Mouse (Mus musculus) neural tube, embryonic 14.5 days (tissue): ENCODE results near the gene Sqor. TPM values are rescaled to one million over a fixed set of nuclear protein-coding genes. Genes with fewer than 3 reads are reported as not detected.

Experiments used
- ATAC-seq: fragments of 200-750 bp; cut with Nextera tagmentation; 2 replicates; pipeline ENCODE4 v1.8.0; 2017; ENCODE audit warnings: low read depth, mild to moderate bottlenecking, moderate TSS enrichment, moderate library complexity
- H3K27ac ChIP-seq: fragments of 300-500 bp; sonication (generic); 2 replicates; pipeline ENCODE4 v1.5.1; 2014; ENCODE audit warnings: low read depth, mild to moderate bottlenecking, control low read depth, low read length, moderate library complexity, mixed read lengths
- H3K27me3 ChIP-seq: fragments of 300-500 bp; sonication (generic); 2 replicates; pipeline ENCODE4 v1.6.1; 2014; ENCODE audit warnings: low read length; ENCODE audit not compliant: control insufficient read depth, insufficient read depth
- H3K36me3 ChIP-seq: fragments of 300-500 bp; sonication (generic); 2 replicates; pipeline ENCODE4 v1.6.1; 2014; ENCODE audit warnings: low read length, mixed read lengths; ENCODE audit not compliant: control insufficient read depth, insufficient read depth
- H3K4me1 ChIP-seq: fragments of 300-500 bp; sonication (generic); 2 replicates; pipeline ENCODE4 v1.6.1; 2014; ENCODE audit warnings: low read length; ENCODE audit not compliant: control insufficient read depth, insufficient read depth
- H3K4me2 ChIP-seq: fragments of 300-500 bp; sonication (generic); 2 replicates; pipeline ENCODE4 v1.6.1; 2014; ENCODE audit warnings: mild to moderate bottlenecking, low read depth, low read length, control low read depth
- H3K4me3 ChIP-seq: fragments of 300-500 bp; sonication (generic); 2 replicates; pipeline ENCODE4 v1.5.1; 2014; ENCODE audit warnings: low read depth, low read length, control low read depth, mixed read lengths
- H3K9ac ChIP-seq: fragments of 300-500 bp; sonication (generic); replicated peaks from 2 replicates; pipeline ENCODE4 v1.6.1; 2014; ENCODE audit warnings: low read depth, mild to moderate bottlenecking, control low read depth, low read length, mixed read lengths
- H3K9me3 ChIP-seq: fragments of 300-500 bp; sonication (generic); 2 replicates; pipeline ENCODE4 v1.6.1; 2016; ENCODE audit warnings: low read length; ENCODE audit not compliant: control insufficient read depth
- WGBS: fragments of 180-500 bp; shearing (Covaris S2); extraction: QIAGEN DNeasy Blood & Tissue Kit; methylation state at CpG from one replicate; pipeline ENCODE4 v1.1.7; 2014; 5-methylcytosine and 5-hydroxymethylcytosine counted together
- polyA plus RNA-seq: library from polyadenylated mRNA; unstranded; fragments of >200 nt; fragmentation: Nextera tagmentation; extraction: Ambion mirVana; gene quantifications from 2 replicates; pipeline ENCODE4 v1.2.1, GENCODE M21; 2014

Sqor gene
- polyA plus RNA-seq, 1 experiment from 2014 or later: 3.0 TPM

- ATAC-seq: no peak
Measured at GRCm38 (mm10) chr2:122776823-122777222, 11.8 kb downstream of the Sqor start.

GRCm38 (mm10) chr2:122779967-122780366 is 14.9 kb downstream of the Sqor start:
- ATAC-seq: no peak
- WGBS: 47% methylated on average over 5 of the region's 5 CpGs
- H3K4me2 ChIP-seq: no peak overlapping the region

More at GRCm38 (mm10) chr2:122776823-122777222, 11.8 kb downstream of the Sqor start:
- H3K27ac ChIP-seq: no peak overlapping the region
- no peaks in the 10 kb centered on the region for H3K36me3 ChIP-seq
- H3K27me3 ChIP-seq: no peaks in the 10 kb centered on the region
- no peak overlapping the region for H3K4me2 ChIP-seq
- H3K4me1 ChIP-seq: no peaks in the 10 kb centered on the region
- H3K9ac ChIP-seq: no peak overlapping the region
- WGBS: 78% methylated on average over 2 of the region's 2 CpGs
- no peak overlapping the region for H3K4me3 ChIP-seq
- no peaks in the 10 kb centered on the region; the same call in 1 of the 2 replicates for H3K9me3 ChIP-seq

GRCm38 (mm10) chr2:122780447-122780846 is 15.4 kb downstream of the Sqor start:
- Histone ChIP-seq H3K4me3 (no peak overlapping the region), H3K36me3 (no peaks in the 10 kb centered on the region), H3K27ac (no peak overlapping the region), H3K9ac (no peak overlapping the region), H3K27me3 (no peaks in the 10 kb centered on the region), H3K4me2 (no peak overlapping the region), H3K9me3 (no peaks in the 10 kb centered on the region), H3K4me1 (no peaks in the 10 kb centered on the region)
- ATAC-seq: no peak
- WGBS: 55% methylated on average over 3 of the region's 3 CpGs

More at GRCm38 (mm10) chr2:122779967-122780366, 14.9 kb downstream of the Sqor start:
- Histone ChIP-seq H3K27ac (no peak overlapping the region), H3K4me1 (no peaks in the 10 kb centered on the region), H3K36me3 (no peaks in the 10 kb centered on the region), H3K4me3 (no peak overlapping the region), H3K9me3 (no peaks in the 10 kb centered on the region), H3K27me3 (no peaks in the 10 kb centered on the region), H3K9ac (no peak overlapping the region)

GRCm38 (mm10) chr2:122781590-122782356 is 16.7 kb downstream of the Sqor start:
- no peak overlapping the region for H3K27ac ChIP-seq
- no peak overlapping the region for H3K4me3 ChIP-seq
- H3K9me3 ChIP-seq: no peaks in the 10 kb centered on the region
- no peaks in the 10 kb centered on the region for H3K36me3 ChIP-seq
- no peak overlapping the region for H3K9ac ChIP-seq
- WGBS: 78% methylated on average over 8 of the region's 8 CpGs
- H3K4me2 ChIP-seq: no peak overlapping the region
- no peaks in the 10 kb centered on the region for H3K27me3 ChIP-seq
- no peaks in the 10 kb centered on the region for H3K4me1 ChIP-seq
- no peak for ATAC-seq

GRCm38 (mm10) chr2:122783730-122784129 is 18.7 kb downstream of the Sqor start:
- no peaks in the 10 kb centered on the region for H3K4me1 ChIP-seq
- WGBS: 93% methylated on average over 2 of the region's 2 CpGs
- H3K27ac ChIP-seq: no peak overlapping the region
- no peaks in the 10 kb centered on the region for H3K27me3 ChIP-seq
- H3K4me2 ChIP-seq: no peak overlapping the region
- H3K36me3 ChIP-seq: no peaks in the 10 kb centered on the region
- H3K9me3 ChIP-seq: no peaks in the 10 kb centered on the region
- H3K9ac ChIP-seq: no peak overlapping the region
- no peak for ATAC-seq
- no peak overlapping the region for H3K4me3 ChIP-seq

- ATAC-seq: no peak
- Histone ChIP-seq H3K4me3 (no peak overlapping the region), H3K27me3 (no peaks in the 10 kb centered on the region), H3K27ac (no peak overlapping the region), H3K9ac (no peak overlapping the region), H3K9me3 (no peaks in the 10 kb centered on the region), H3K4me2 (no peak overlapping the region), H3K36me3 (no peaks in the 10 kb centered on the region), H3K4me1 (no peaks in the 10 kb centered on the region)
- 86% methylated on average over 3 of the region's 3 CpGs for WGBS
Measured at GRCm38 (mm10) chr2:122784701-122785100, 19.7 kb downstream of the Sqor start.

- no peaks in the 10 kb centered on the region for H3K9me3 ChIP-seq
- no peak overlapping the region for H3K4me2 ChIP-seq
- 85% methylated on average over 2 of the region's 2 CpGs for WGBS
- no peak for ATAC-seq
- H3K36me3 ChIP-seq: no peaks in the 10 kb centered on the region
- no peak overlapping the region for H3K27ac ChIP-seq
- H3K9ac ChIP-seq: no peak overlapping the region
- no peaks in the 10 kb centered on the region for H3K27me3 ChIP-seq
- no peak overlapping the region for H3K4me3 ChIP-seq
- H3K4me1 ChIP-seq: no peaks in the 10 kb centered on the region
Measured at GRCm38 (mm10) chr2:122786167-122786566, 21.1 kb downstream of the Sqor start.

- WGBS: 76% methylated on average over 7 of the region's 7 CpGs
- ATAC-seq: no peak
Measured at GRCm38 (mm10) chr2:122789311-122789710, 24.3 kb downstream of the Sqor start.

GRCm38 (mm10) chr2:122789730-122790129 is 24.7 kb downstream of the Sqor start:
- ATAC-seq: no peak
- WGBS: 75% methylated on average over 6 of the region's 6 CpGs
- H3K36me3 ChIP-seq: no peaks in the 10 kb centered on the region
- H3K4me1 ChIP-seq: no peaks in the 10 kb centered on the region
- no peak overlapping the region for H3K4me2 ChIP-seq
- no peak overlapping the region for H3K27ac ChIP-seq
- no peaks in the 10 kb centered on the region for H3K27me3 ChIP-seq
- H3K4me3 ChIP-seq: no peak overlapping the region
- H3K9ac ChIP-seq: no peak overlapping the region
- no peaks in the 10 kb centered on the region for H3K9me3 ChIP-seq

More at GRCm38 (mm10) chr2:122789311-122789710, 24.3 kb downstream of the Sqor start:
- H3K9ac ChIP-seq: no peak overlapping the region
- H3K36me3 ChIP-seq: no peaks in the 10 kb centered on the region
- no peaks in the 10 kb centered on the region for H3K9me3 ChIP-seq
- H3K27ac ChIP-seq: no peak overlapping the region
- no peaks in the 10 kb centered on the region for H3K4me1 ChIP-seq
- no peaks in the 10 kb centered on the region for H3K27me3 ChIP-seq
- H3K4me3 ChIP-seq: no peak overlapping the region
- H3K4me2 ChIP-seq: no peak overlapping the region
